Mouse (Mus musculus) liver, adult 2 months (tissue): ENCODE measurements at regions not wholly inside any gene's neighbourhood (a gene's known extent, or its start where the extent isn't known, plus 50 kb on each side); places are given as distances from the start of the nearest gene placed in this dataset.

ENCODE experiments used
- CTCF ChIP-seq: fragments of 200-500 bp; IDR thresholded peaks from 2 replicates; pipeline ENCODE4 v1.5.1; 2011; ENCODE audit warnings: low read depth, low read length, control low read depth
- POLR2A ChIP-seq: fragments of 200-500 bp; IDR thresholded peaks from 2 replicates; pipeline ENCODE4 v1.6.1; 2011; ENCODE audit warnings: low read length, control low read depth; ENCODE audit not compliant: insufficient read depth; ENCODE audit errors: extremely low read depth

- TF ChIP-seq POLR2A = no peak
- TF ChIP-seq CTCF = no peak
Observed at GRCm38 (mm10) chr2:55315627-55316026, 120.1 kb upstream of the Kcnj3 start.
